Mouse (Mus musculus): ENCODE results near the gene AI854703.

The AI854703 gene

DNA sequence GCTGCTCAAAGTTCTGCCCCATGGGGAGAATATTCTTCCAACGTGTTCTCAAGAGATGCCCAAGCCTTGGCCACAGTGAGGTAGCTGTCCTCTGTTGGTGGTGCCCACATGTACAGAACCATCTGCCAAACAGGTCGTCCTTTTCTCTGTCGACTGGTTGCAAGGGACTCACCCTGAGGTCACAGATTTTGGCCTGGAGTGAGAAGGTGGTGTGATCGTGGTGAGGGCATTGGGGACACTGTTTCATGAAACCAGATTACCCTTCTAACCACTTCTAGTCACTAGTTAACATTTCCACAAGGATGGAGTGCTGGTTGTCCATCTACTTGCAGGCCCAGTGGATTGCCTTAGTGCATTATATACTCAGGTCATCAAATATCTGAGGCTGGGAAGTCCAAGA lies 22.2 kb downstream of the AI854703 start:
- in situ Hi-C loops (cut with MboI, MseI), result loop anchor here (5.0 to 10.0 kb wide), 4 partner anchors 34 to 1906 kb away; partner anchors contain the start of genes Gimap3, Gimap4 and Gimap6

DNA sequence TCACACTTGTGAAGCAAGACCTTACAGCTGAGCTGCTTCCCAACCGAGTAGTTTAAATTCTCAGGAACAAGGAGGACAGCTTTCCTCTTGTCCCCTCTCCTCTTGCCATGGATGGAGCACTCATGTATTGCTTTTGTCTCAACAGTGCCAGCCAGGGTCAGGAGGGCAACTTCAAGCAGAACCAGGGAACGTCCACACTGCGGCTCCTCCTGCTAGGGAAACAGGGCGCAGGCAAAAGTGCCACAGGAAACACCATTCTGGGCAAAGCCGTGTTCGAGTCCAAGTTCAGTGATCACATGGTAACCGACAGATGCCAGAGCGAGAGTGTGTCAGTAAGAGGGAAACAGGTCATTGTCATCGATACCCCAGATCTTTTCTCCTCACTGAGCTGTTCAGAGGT lies 23.5 kb downstream of the AI854703 start:
- in situ Hi-C loops (cut with MboI, MseI), result no loop called here

GRCm38 (mm10) chr6:48658721-48659120 lies 32.2 kb downstream of the AI854703 start:
- in situ Hi-C loops (cut with MboI, MseI), result no loop called here

DNA sequence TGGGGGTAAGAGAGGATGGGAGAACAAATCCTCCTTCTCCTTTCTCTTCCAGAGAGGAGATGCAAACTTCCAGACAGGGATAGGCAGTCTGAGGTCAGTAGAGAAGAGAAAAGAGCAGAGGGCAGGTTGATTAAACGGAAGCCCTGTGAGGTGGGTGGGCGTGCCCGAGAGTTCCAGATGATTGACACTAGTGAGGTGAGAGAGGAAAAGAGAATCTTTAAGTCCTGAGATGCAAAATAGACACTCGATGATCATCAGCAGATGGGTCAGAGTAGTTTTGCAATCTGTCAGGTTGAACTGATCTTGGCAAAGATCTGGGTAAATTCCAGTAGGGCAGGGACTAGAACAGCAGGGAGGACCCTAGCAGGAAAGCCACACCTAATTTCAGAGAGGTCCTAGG lies 38.2 kb downstream of the AI854703 start:
- in situ Hi-C loops (cut with MboI, MseI), result no loop called here

DNA sequence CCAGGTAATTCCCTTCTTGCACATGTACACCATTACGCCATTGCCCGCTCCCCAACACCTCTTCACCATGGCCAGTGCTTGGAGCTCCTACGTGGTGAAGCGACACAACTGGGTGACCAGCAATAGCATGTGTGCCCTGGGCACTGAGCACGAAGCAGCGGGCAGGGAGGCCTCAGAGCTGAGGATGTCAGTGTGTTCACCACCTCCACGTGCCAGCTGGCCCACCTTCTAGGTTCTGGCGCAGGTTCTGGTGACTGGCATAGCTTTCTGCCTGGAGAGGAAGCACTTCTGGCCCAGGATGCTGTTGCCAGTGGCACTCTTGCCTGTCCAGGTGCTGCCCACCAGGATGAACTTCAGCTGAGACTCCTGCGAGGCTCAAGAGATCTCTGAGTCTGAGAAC lies 38.9 kb downstream of the AI854703 start:
- in situ Hi-C loops (cut with MboI, MseI), result no loop called here

GRCm38 (mm10) chr6:48666159-48666586 lies 39.6 kb downstream of the AI854703 start:
- in situ Hi-C loops (cut with MboI, MseI), result no loop called here

GRCm38 (mm10) chr6:48668022-48668421 lies 41.5 kb downstream of the AI854703 start:
- in situ Hi-C loops (cut with MboI, MseI), result no loop called here

- in situ Hi-C loops (cut with MboI, MseI), result no loop called here
Measured at GRCm38 (mm10) chr6:48669446-48669969, 42.9 kb downstream of the AI854703 start.

DNA sequence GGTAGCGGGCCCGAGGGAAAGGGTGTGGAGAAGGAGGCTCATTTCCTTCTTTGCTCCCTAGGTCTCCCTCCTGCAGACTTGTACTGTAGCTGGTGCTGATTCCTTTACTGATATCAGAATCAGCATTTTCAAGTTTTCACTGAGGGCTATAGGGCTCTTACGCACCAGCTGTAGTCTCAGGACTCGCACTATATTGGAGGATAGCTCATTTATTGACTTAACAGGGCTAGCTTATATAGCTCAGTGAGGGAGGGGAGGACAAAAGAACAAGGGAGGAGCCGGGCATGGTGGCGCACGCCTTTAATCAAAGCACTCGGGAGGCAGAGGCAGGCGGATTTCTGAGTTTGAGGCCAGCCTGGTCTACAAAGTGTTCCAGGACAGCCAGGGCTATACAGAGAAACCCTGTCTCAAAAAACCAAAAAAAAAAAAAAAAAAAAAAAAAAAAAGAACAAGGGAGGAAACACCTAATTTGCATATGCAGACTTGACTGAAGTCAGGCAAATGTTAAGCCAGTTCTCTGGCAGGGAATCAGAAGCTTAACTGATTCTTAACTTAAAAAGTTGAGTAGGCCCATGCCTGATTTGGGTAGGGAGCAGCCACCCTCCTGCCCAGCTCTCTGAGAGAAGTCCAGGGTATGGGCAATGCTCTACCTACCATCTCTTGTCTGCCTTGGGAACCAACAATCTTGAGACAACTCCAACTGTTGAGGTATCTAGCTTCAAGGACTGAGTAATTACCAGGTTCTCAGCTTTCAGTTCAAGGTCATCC lies 47.9 kb downstream of the AI854703 start:
- in situ Hi-C loops (cut with MboI, MseI), result loop anchor here (5.0 to 10.0 kb wide), 3 partner anchors 48 to 997 kb away; partner anchors contain the start of gene Gimap5

DNA sequence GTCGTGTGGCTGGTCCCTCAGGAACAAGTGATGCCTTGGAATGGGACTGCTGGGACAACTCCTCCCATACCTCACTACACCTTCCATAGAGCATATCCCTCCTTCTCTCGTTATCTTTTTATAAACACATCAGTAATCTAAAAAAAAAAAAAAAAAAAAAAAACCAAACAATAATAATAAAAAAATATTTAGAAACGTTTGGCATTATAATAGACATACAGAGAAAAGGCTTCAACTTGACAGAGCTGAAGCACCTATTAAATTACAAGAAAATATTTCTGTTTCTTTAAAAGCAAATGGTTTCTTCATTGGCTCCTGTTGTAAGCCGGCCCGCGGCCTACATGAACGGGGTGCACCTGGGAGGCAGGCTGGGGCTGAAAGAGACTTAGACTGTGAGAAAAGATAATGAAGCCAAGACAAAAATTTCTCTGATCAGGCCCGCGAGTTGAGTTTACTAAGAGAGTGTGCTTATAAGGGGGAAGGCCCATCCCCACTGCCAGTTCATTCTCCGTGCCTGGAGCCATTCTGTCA lies 48.9 kb downstream of the AI854703 start:
- in situ Hi-C loops (cut with MboI, MseI), result loop anchor here (5.0 to 10.0 kb wide), 3 partner anchors 47 to 998 kb away; partner anchors contain the start of gene Gimap5

GRCm38 (mm10) chr6:48675931-48676859 lies 49.6 kb downstream of the AI854703 start, which contains the start of gene Gimap9:
TSS of gene Gimap9 (plus strand) at chr6:48676129.
- in situ Hi-C loops (cut with MboI, MseI), result loop anchor here (5.0 to 10.0 kb wide), 3 partner anchors 46 to 999 kb away; partner anchors contain the start of gene Gimap5

- in situ Hi-C loops (cut with MboI, MseI), result loop anchor here (5.0 to 10.0 kb wide), 3 partner anchors 45 to 1000 kb away; partner anchors contain the start of gene Gimap5
Measured at GRCm38 (mm10) chr6:48676860-48677415, 50.4 kb downstream of the AI854703 start.

GRCm38 (mm10) chr6:48677492-48678345 lies 51.2 kb downstream of the AI854703 start:
- in situ Hi-C loops (cut with MboI, MseI), result loop anchor here (5.0 to 10.0 kb wide), 3 partner anchors 45 to 1000 kb away; partner anchors contain the start of gene Gimap5

- in situ Hi-C loops (cut with MboI, MseI), result loop anchor here (5.0 to 10.0 kb wide), 3 partner anchors 44 to 1001 kb away; partner anchors contain the start of gene Gimap5
Measured at GRCm38 (mm10) chr6:48678391-48678790, 51.8 kb downstream of the AI854703 start.

DNA sequence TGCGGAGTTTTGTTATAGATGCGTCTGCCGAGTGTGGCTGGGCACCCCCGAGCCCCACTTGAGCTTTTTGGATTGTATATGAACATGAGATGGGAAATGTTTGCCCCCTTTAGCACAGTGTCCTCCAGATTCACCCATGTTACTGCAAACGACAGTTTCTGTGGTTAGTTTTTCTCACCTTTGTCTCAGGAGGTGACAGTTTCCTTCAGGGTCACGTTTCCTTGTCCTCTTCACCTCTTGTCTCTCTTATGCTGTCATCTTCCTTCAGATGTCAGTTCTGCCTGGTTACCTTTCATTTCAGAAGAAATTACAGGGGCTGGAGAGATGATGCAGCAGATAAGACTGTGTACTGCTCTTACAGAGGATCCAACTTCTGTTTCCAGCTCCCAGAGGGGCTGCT lies 53.1 kb downstream of the AI854703 start:
- in situ Hi-C loops (cut with MboI, MseI), result loop anchor here (5.0 to 10.0 kb wide), 4 partner anchors 32 to 1002 kb away; partner anchors contain the start of genes Gimap5 and Gimap8

DNA sequence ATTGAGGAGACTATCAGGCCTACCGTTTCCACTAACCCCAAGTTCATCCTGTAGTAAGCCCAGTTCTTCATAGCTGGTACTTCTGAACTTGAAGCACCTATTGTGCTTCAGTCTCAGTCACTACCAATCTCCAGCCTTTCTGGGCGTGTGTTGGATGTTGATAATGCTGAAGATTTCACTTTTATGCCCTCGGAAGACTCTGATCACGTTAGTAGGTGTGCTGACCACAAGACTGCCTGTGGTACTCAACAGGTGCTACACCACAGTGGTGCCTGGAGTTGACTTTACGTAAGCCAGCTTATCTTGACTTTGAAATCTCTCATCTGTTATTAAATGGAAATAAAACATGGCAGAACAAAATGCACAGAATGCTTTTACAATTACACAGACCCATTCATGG lies 53.9 kb downstream of the AI854703 start:
- in situ Hi-C loops (cut with MboI, MseI), result loop anchor here (5.0 kb wide), 1 partner anchor 33 kb away; the partner anchor contains the start of gene Gimap8

DNA sequence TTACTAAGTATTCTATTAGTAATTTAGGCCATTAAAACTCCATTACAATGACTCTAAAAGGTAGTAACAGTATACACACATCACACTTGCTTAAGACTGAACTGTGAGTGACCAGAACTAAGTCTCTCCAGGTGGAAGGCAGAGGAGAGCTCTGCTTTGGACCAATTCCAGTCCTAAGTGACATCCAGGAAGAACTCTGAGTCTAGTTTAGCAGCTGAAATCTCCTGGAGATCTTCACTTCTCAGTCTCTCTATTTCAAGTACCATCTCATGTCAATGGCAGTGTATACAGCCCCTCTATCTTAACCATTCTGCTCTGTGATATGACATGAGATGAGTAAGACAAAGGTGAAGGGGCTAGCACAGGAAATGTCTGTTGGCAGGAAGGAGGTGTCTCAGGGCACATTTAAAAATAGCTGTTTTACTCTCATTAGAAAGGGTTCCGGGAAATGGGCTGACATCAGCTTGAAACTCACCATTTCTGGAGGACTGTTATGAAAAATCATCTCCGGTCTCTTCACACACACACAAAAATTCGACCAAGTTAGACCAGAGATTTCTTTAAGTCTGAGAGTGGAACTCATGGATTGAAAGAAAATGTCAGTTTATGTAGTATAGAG lies 55.0 kb downstream of the AI854703 start:
- in situ Hi-C loops (cut with MboI, MseI), result loop anchor here (5.0 kb wide), 1 partner anchor 34 kb away; the partner anchor contains the start of gene Gimap8

GRCm38 (mm10) chr6:48682271-48682670 lies 55.7 kb downstream of the AI854703 start:
- in situ Hi-C loops (cut with MboI, MseI), result loop anchor here (5.0 kb wide), 1 partner anchor 35 kb away; the partner anchor contains the start of gene Gimap8
